Mouse (Mus musculus) embryo, embryonic 9.5 days (tissue): ENCODE results near the gene Zbed6.

Experiments used
- DNase-seq: peaks from one replicate; pipeline ENCODE4 v3.0.0-alpha.2; 2017; ENCODE audit errors: extremely low spot score

Zbed6 gene

DNA sequence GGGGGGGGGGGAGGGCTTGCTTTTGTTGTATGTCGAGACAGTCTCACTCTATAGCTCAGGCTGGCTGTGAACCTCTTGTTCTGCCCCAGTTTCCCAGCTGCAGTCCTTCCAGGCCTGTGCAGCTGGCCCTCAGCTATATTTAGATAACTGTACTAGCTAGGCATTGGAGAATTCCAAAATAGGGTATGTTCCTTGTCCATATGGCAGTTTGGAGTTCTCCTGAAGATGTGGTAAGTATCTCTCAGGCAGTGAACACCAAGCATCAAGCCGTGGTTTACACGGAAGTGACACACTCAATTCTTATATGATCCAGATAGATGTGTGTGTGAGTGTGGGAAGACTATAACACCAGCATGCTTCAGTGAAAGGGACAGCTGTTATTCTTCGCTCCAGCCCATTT is 2.7 kb upstream of the Zbed6 start:
- DNase-seq = no peak

DNA sequence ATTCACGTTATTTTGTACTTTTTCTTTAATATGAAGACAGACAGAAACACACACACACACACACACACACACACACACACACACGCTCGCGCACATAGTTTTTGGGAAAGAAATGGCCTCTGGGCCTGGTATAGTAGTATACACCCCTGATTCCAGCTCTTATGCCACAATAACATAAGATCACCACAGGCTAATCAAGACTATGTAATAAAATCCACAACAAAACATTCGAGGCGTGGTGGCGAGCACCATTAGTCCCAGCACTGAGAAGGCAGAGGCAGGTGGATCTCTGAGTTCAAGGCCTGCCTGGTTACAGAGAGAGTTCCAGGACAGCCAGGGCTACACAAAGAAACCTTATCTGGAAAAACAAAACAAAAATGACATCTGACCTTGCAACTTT is 2.3 kb upstream of the Zbed6 start:
- no peak for DNase-seq

DNA sequence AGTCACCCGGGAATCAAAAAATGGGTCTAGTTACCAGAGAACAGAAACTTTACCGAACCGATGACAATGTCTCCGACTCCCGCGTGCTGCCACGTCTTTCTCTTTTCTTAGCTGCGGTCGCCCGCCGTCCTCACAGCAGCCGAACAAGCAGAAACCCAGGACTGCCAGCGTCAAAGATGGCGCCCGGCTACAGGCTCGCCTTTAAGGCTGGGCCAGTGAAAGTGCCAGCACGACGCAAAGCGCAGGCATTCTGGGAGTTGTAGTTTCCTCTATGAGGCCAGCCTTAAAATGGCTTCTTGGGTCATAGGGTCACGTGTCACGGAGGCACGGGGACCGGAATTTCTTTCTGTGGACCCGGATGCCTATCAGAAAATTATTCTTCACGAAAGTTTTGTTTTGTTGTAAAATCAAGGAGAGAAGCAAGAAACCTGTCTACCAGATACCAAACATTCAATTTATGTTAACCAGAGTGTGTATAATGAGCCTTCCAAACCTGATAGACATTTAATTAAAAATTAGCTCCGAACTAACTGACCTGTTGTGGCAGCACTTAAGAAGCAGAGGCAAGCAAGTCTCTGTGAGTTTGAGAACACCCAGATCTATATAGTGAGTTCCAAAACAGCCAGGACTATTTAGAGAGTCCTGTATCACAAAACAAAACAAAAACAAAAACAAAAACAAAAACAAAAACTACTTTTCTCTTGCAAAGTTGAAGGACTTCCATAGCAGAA is 683 bp upstream of the Zbed6 start, which contains the start of gene Gm38394:
Gm38394 (minus strand) TSS at position 116 of the 731 bp plus-strand sequence.
- peak; percentile 90 for DNase-seq

DNA sequence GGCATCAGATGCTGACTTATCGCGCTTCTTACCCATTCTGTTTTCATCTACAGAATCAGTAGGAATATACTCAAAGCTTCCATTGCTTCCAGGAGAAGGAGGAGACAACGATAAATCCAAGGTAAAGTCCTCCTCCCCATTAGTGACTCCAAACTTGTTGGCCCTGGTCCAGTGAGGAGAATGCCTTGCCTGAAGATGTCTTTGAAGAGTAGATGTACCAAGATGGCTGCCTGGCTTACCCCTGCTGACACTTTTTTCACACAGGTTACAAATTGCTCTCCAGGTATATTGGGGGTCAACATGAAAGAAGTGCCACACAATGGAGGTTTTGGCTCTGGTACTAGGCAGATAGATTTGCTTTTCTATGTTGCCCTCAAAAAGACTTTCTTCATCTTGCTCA is 1.8 kb downstream of the Zbed6 start:
- no peak for DNase-seq

DNA sequence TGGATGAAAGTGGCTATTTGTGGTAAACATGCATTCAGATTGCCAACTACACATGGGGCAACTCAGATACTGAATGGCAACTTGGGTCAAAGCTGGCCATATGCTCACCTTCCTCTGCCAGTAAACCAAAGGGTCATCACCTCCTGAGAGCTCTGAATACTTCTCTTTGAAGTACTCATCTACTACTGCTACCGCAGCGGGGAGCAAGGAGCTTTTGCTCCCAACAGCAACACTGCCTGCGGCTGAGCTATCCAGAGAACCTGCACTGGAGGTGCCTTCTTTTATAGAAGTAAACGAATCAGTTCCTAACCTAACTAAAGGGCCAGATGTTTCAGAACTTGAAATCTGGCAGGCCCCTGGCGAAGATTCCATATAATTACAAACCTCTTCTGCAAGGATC is 3.9 kb downstream of the Zbed6 start:
- DNase-seq = no peak

DNA sequence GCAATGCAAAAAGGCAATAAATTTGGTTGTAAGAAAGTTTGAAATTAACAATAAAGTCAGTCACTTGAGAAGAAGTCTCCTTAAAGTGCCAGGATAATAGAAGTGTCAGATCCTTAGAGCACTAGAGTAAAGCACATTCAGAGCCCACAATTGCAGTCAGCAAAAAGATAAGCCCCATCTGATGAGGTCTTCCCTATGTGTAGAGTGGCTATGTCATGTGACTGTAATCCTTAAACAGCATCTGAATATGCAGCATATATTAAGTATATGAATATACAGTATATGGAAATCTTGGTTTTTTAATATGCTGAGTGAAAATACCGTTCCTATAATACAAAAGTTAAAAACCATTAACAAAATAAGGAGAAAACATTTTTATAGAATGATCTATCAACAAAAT is 7.7 kb downstream of the Zbed6 start:
- DNase-seq = no peak

DNA sequence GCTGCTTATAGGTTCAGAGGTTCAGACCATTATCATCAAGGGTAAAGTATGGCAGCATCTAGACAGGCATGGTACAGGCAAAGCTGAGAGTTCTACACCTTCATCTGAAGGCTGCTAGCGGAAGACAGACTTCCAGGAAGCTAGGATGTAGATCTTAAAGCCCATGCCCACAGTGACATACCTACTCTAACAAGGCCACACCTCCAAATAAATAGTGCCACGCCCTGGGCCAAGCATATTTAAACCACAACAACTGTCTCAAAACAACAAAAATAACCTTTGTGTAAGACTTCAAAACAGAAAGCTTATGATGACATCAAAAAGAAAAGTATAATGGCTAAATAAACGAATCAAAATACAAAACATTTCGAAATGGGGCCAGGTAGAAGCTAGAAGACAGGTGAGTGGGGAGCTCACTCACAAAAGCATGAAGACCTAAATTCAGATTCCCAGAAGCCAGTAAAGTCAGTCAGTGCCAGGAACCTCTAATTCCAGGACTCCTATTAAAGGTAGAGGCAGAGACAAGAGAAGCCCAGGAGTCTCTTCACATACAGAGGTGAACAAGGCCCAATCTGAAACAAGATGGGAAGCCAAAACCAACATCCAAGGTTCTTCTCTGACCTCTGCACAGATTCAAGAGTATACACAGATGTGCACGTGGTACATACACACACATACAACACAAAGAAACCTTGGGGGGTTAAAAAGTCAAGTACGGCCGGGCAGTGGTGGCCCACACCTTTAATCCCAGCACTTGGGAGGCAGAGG is 10.2 kb downstream of the Zbed6 start:
- DNase-seq = no peak

DNA sequence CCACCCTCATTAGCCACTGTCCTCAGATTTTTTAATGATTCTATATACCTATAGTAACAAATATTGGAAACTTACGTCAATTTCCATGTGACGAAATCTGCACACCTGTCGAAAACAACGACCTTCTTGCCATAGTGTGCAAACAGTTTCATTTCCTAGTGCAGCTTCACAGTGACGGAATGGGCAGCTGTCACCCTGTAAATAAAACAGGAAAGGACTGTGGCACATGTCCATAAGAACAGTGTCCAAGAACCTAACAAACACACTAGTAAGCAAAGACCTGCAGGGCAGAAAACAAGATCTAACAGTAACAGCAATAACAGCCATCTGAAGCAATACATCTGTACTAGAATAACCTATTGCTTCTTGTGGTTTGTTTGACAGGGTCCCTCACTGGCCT is 15.0 kb downstream of the Zbed6 start:
- no peak for DNase-seq

DNA sequence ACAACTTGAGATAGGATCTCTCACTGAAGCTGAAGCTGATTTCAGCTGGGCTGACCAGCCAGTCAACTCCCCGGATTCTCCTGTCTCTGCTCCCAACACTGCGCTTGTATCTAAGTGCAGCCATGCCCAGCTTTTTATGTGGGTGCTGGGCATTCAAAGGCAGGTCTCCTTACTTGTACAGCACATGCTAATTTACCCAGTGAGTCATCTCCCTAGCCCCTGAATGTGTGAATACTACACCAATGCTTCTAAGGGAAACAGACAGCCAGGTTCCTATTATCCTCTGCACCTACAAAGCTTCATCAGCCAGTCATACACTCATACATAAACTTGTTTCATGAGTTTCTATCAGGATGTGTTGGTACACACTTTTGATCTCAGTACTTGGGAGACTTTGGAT is 19.5 kb downstream of the Zbed6 start:
- no peak for DNase-seq

DNA sequence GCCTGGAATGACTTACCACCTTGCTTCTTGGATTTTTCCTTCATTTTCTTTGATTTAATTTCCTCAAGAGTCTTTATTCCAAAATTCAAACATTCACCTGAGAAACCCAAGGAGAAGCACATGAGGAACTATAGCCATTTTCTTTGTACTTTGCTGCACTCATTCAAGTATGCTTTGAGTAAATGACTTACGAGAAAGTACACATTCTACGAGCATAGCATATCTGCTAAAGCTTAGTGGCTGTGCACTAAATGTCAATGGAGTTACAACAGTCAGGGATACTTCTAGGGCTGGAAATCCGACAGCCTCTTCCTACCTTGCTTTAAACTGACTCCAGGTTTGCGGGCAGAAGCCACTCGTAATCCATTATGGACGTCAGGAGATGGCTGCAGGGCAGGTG is 22.2 kb downstream of the Zbed6 start:
- DNase-seq = no peak

DNA sequence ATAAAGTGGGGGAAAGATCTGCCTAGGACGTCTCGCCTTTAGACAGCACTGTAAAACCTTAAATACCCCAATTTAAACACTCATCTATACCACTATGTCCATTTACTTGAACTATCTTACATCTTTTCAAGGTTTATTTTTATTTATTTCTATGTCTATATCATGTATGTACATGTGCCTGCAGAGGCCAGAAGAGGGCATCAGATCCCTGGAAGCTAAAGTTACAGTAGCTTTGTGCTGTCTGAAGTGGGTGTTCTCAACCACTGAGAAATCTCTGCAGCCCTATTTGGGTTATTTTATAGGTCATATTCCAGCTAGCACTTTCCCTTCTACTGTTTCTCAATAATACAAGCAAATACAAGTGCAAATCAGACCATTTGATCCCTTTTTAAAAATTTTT is 28.5 kb downstream of the Zbed6 start:
- DNase-seq = no peak

DNA sequence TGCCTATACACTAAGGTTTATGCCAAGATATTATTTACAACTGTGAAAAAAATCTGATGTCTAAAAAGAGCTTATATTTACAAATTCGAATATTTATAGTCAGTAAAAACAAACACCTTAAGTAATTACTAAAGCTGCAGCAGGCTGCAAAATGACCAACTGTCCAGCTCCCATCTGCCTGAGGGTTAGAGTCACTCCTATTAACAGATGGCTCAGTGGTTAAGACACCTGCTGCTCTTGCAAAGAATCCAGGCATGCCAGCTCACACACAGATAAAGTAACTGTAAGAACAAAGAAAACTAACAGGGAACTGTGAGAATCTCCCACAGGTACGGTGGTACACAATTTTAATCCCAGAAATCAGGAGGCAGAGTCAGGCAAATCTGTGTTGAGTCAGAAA is 35.6 kb downstream of the Zbed6 start:
- no peak for DNase-seq

DNA sequence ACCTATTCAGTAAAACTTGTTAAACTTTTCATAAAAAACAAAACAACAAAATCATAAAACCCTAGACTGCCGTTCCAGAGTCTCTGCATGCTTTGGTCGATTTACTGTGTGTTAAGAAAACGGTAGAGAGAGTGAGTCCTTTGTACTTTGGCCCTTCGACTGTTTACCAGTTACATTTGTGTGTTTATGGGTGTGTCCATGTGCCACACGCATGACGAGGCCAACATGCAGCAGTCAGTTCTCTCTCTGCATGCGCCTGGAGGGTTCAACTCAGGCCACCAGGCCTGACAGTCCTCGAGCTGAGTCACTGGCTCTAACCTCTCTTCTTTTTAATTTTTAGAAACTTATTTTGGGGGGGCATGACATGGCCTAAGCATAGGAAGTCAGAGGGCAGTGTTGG is 42.4 kb downstream of the Zbed6 start:
- DNase-seq = no peak

DNA sequence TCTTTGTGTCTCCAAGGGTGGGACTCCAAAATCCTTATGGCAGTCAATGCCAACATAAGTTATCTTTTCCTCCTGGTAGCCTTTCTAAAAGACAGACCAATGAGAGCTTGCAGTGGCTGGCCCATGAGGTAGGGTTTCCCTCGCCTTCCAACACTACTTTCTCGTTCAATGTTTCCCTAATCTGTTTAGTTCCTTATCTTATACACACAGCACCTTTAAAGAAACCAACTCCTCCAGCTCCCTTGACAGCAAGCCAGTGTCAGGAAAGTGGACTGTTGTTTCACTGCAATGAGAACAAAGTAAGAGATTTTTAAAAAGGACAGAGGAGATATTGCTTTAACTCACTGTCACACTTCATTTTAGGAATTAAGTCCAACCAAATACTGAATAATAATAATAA is 42.8 kb downstream of the Zbed6 start:
- no peak for DNase-seq

DNA sequence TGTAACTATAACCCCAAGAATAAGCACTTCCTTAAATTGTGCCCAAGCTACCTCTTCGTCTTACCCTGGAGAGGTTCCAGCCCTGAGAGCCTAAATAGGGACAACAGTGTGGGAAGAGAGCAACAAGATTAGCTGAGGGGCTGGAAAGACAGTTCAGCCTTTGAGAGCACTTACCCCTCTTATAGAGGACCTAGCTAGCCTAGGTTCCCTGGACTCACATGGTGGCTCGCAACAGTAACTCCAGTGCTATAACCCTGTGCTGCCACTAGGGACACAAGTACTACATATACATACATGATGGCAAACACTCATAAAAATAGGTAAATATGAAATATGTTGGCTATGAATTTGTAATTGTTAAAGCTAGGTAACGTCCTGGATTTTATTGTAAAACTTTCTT is 46.9 kb downstream of the Zbed6 start:
- DNase-seq = no peak

DNA sequence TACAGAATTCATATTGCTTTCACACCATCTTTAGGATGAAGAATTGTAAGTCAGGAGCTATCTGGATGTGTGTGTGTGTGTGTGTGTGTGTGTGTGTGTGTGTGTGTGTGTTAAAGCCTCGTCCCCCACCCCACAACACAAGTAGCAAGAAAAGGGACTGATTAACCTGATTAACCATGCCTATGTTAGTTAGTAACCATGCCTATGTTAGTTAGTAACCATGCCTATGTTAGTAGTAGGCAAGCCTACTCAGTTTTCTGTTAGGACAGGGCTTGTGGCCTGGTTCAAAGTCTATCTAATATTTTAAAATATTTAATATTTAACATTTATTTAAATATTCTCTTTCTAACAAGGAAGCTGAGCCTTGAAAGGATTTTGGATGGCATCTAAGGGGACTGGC is 49.2 kb downstream of the Zbed6 start:
- DNase-seq = no peak

DNA sequence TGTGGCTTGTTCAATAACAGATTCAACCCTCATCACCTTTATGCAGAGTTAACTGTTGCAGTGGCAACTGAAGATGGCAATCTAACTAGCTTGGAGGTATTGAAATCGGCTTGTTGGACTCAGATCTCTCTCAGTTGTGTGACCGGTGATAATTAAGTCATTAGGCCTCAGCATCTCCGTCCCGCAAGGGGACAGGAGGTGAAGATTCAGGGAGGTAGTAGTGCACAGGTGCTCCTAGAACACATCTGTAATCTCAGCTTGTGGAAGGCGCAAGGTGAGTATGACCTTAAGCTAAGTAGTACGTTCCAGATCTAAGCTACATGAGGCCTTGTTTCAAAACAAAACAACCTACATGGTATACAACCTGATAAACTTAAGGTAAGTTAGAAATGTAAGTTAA is 50.1 kb downstream of the Zbed6 start:
- DNase-seq = no peak

DNA sequence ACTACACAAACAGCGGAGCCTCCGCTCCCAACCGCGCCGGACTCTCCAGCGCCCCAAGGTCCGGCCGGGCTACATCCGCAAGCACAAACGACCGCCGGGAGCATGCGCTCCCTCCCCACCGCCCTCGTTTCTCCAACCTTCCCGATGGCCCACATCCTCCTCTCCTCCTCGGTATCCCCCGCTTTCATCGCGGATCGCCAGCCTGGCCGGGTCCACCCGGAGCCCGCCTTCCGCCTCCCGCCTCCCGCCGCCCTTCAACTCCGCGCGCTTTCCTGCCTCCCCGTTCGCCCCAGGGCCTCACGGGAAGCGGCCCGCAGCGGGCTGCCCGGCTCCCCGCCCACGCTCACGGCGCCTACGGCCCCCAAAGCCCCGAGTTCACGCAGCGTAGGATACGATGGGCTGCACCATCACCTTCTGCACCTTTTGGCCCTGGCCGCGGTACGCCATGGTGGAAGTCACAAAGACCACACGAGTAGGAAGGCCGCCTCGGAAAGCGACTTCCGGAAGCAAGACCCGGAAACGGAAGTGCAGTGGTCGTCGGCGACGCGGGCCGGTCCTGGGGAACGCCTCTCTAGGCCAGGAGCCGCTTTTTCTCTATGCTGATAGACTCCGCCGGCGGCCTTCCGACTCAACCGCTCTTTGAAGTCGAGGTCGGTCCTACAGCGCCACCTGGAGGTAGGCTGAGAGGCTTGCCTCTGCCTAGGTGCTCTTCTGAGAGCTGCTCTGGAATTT is 50.7 kb downstream of the Zbed6 start, which contains the start of gene Snrpe:
Snrpe (minus strand) TSS at position 521 of the 732 bp plus-strand sequence.
- peak; percentile 97 for DNase-seq
